Mouse (Mus musculus): ENCODE data around the gene Eps8l1.

GRCm38 (mm10) chr7:4500892-4501471 is 40.5 kb downstream of the Eps8l1 start:
- TF ChIP-seq CTCF (IDR thresholded peaks at IDR 0.05 in 2 of 3, conservative IDR thresholded peaks at IDR 0.05 in 1 of 3; ENCODE audit: control insufficient read depth in 1 of 3, insufficient read depth in 1 of 3, low read depth in 2 of 3, low read length in 3 of 3, poor library complexity in 1 of 3, severe bottlenecking in 1 of 3) (no peak), MAX (IDR thresholded peaks at IDR 0.05; ENCODE audit: low read length) (no peak), GATA1 (IDR thresholded peaks at IDR 0.05; ENCODE audit: low read depth, low read length) (no peak), KAT2A (conservative IDR thresholded peaks at IDR 0.05; ENCODE audit: low read depth, low read length) (no peak), TAL1 (IDR thresholded peaks at IDR 0.05; ENCODE audit: low read length) (no peak), JUND (IDR thresholded peaks at IDR 0.05; ENCODE audit: low read depth, low read length) (no peak), USF1 (IDR thresholded peaks at IDR 0.05; ENCODE audit: low read depth, low read length) (no peak)

Measured in MEL (cell line).